Mouse (Mus musculus) urinary bladder, postnatal 14 days (tissue): ENCODE data around the gene B130006D01Rik.

ENCODE experiments used
- DNase-seq: peaks from one replicate; pipeline ENCODE4 v3.0.0; 2021; ENCODE audit warnings: low spot score

Gene B130006D01Rik

GRCm38 (mm10) chr11:95723287-95723686 lies at the start of gene B130006D01Rik:
Gene B130006D01Rik, plus strand, starts transcription at chr11:95723587.
- DNase-seq, result no peak

GRCm38 (mm10) chr11:95675498-95675897 lies 47.9 kb upstream of the B130006D01Rik start:
- no peak for DNase-seq

GRCm38 (mm10) chr11:95676307-95676706 lies 47.1 kb upstream of the B130006D01Rik start:
- peak; percentile 48 for DNase-seq

GRCm38 (mm10) chr11:95677925-95678701 lies 45.3 kb upstream of the B130006D01Rik start:
- no peak for DNase-seq

GRCm38 (mm10) chr11:95681995-95682601 lies 41.3 kb upstream of the B130006D01Rik start:
- DNase-seq, result no peak

- DNase-seq, result no peak
Observed at GRCm38 (mm10) chr11:95682946-95683345, 40.4 kb upstream of the B130006D01Rik start.

GRCm38 (mm10) chr11:95686031-95686430 lies 37.4 kb upstream of the B130006D01Rik start:
- DNase-seq, result peak; percentile 81

GRCm38 (mm10) chr11:95687084-95687656 lies 36.2 kb upstream of the B130006D01Rik start:
- DNase-seq, result no peak

GRCm38 (mm10) chr11:95688515-95688914 lies 34.9 kb upstream of the B130006D01Rik start:
- peak; percentile 36 for DNase-seq

- DNase-seq, result peak; percentile 47
Observed at GRCm38 (mm10) chr11:95688981-95689380, 34.4 kb upstream of the B130006D01Rik start.

GRCm38 (mm10) chr11:95689544-95689943 lies 33.8 kb upstream of the B130006D01Rik start:
- DNase-seq, result no peak

GRCm38 (mm10) chr11:95698541-95698940 lies 24.8 kb upstream of the B130006D01Rik start:
- DNase-seq, result no peak

- no peak for DNase-seq
Observed at GRCm38 (mm10) chr11:95700778-95701739, 22.3 kb upstream of the B130006D01Rik start.

GRCm38 (mm10) chr11:95704032-95704969 lies 19.1 kb upstream of the B130006D01Rik start:
- no peak for DNase-seq

- DNase-seq, result no peak
Observed at GRCm38 (mm10) chr11:95704970-95705330, 18.4 kb upstream of the B130006D01Rik start.

- DNase-seq, result no peak
Observed at GRCm38 (mm10) chr11:95709534-95710040, 13.8 kb upstream of the B130006D01Rik start.

GRCm38 (mm10) chr11:95710478-95710877 lies 12.9 kb upstream of the B130006D01Rik start:
- no peak for DNase-seq

GRCm38 (mm10) chr11:95712085-95712562 lies 11.3 kb upstream of the B130006D01Rik start:
- peak; percentile 23 for DNase-seq

GRCm38 (mm10) chr11:95712563-95713224 lies 10.7 kb upstream of the B130006D01Rik start, which contains the start of gene Zfp652:
Gene Zfp652, plus strand, starts transcription at chr11:95712673.
- DNase-seq, result peak; percentile 93
